15 mouse cellular contexts compared by ENCODE assay signal in genomic region chr1:127668161-127668560, GRCm38 (mm10). TPM values are rescaled to one million over a fixed set of nuclear protein-coding genes. Genes with fewer than 3 reads are reported as not detected.
DNase-seq lines count a peak whose midpoint lies in the region; ATAC-seq and TF ChIP-seq lines count a peak whose summit lies in the region.
"Had no signal": no experiment of that assay in that cellular context is flagged by ENCODE, and none has a peak within 500 bp of the region (broad histone marks: within the 10 kb centered on the region; RNA-seq: fewer than 3 reads in every experiment).

No protein-coding gene starts in this region.

- peak overlapping the region; percentile 57 for H3K27ac ChIP-seq in forebrain, embryonic 13.5 days
- H3K27ac ChIP-seq in forebrain, embryonic 12.5 days, result no peak overlapping the region
- no peak overlapping the region for H3K27ac ChIP-seq in liver, adult 2 months (replicated peaks; ENCODE audit: insufficient read depth, low read depth, low read length)
- H3K27ac ChIP-seq in liver, embryonic 12.5 days, result no peak overlapping the region
- peak overlapping the region; percentile 42; the same call in 1 of the 2 replicates for H3K27ac ChIP-seq in forebrain, embryonic 16.5 days (ENCODE audit: low read length)
- peak overlapping the region; percentile 58 for H3K27ac ChIP-seq in midbrain, embryonic 16.5 days (ENCODE audit: low read length)
- H3K27ac ChIP-seq: heart, embryonic 10.5 days; macrophage had no signal

- no peak for TF ChIP-seq POLR2A in liver, adult 2 months (IDR thresholded peaks at IDR 0.05; ENCODE audit: extremely low read depth, insufficient read depth, low read length)

- H3K4me2 ChIP-seq in forebrain, embryonic 13.5 days, result no peak overlapping the region
- H3K4me2 ChIP-seq in forebrain, embryonic 12.5 days, result no peak overlapping the region
- H3K4me2 ChIP-seq in liver, embryonic 12.5 days, result no peak overlapping the region
- H3K4me2 ChIP-seq in forebrain, embryonic 16.5 days (ENCODE audit: low read length), result no peak overlapping the region
- no peak overlapping the region for H3K4me2 ChIP-seq in midbrain, embryonic 16.5 days (ENCODE audit: low read length)
- H3K4me2 ChIP-seq: lung, embryonic 14.5 days had no signal

- DNase-seq in liver, adult 2 months (ENCODE audit: extremely low read depth, low read depth, low spot score), result peak; percentile 7
- DNase-seq in kidney, adult 8-10 months, result no peak
- no peak for DNase-seq in urinary bladder, postnatal 4 days (ENCODE audit: low spot score in 2 of 2)
- DNase-seq: gastrocnemius, postnatal 25 days; heart, postnatal 10 days; liver; lung, embryonic 14.5 days had no signal

- H3K4me1 ChIP-seq in forebrain, embryonic 13.5 days, result peaks cover 20% of the 10 kb centered on the region
- H3K4me1 ChIP-seq in forebrain, embryonic 12.5 days, result peaks cover 11% of the 10 kb centered on the region; the same call in 1 of the 2 replicates
- H3K4me1 ChIP-seq in liver, adult 2 months (ENCODE audit: control insufficient read depth, insufficient read depth, low read length), result no peaks in the 10 kb centered on the region; the same call in 1 of the 2 replicates
- H3K4me1 ChIP-seq in liver, embryonic 12.5 days, result no peaks in the 10 kb centered on the region
- H3K4me1 ChIP-seq in forebrain, embryonic 16.5 days (replicated peaks; ENCODE audit: control insufficient read depth, insufficient read depth, low read length), result peaks cover 3% of the 10 kb centered on the region; the same call in 1 of the 2 replicates
- peaks cover 8% of the 10 kb centered on the region for H3K4me1 ChIP-seq in midbrain, embryonic 16.5 days (ENCODE audit: control insufficient read depth, insufficient read depth, low read length)

- H3K27me3 ChIP-seq in forebrain, embryonic 13.5 days, result 0 out of 2 replicates have a peak, but pooled peaks cover 2% of the 10 kb centered on the region
- no peaks in the 10 kb centered on the region for H3K27me3 ChIP-seq in forebrain, embryonic 12.5 days
- no peaks in the 10 kb centered on the region for H3K27me3 ChIP-seq in liver, adult 2 months (ENCODE audit: control insufficient read depth, insufficient read depth, low read length)
- no peaks in the 10 kb centered on the region for H3K27me3 ChIP-seq in liver, embryonic 12.5 days (replicated peaks)
- no peaks in the 10 kb centered on the region for H3K27me3 ChIP-seq in forebrain, embryonic 16.5 days (replicated peaks; ENCODE audit: control insufficient read depth, insufficient read depth, low read length)
- H3K27me3 ChIP-seq in midbrain, embryonic 16.5 days (ENCODE audit: control insufficient read depth, insufficient read depth, low read depth, low read length), result no peaks in the 10 kb centered on the region
- H3K27me3 ChIP-seq: CH12.LX had no signal

- H3K9ac ChIP-seq in forebrain, embryonic 13.5 days, result no peak overlapping the region
- no peak overlapping the region for H3K9ac ChIP-seq in forebrain, embryonic 12.5 days
- no peak overlapping the region for H3K9ac ChIP-seq in liver, adult 2 months (ENCODE audit: low read depth, low read length)
- no peak overlapping the region for H3K9ac ChIP-seq in liver, embryonic 12.5 days
- no peak overlapping the region for H3K9ac ChIP-seq in forebrain, embryonic 16.5 days (replicated peaks; ENCODE audit: low read depth, low read length)
- no peak overlapping the region for H3K9ac ChIP-seq in midbrain, embryonic 16.5 days (ENCODE audit: low read depth, low read length)
- H3K9ac ChIP-seq: lung, embryonic 14.5 days had no signal

- H3K79me2 ChIP-seq in liver, adult 2 months (ENCODE audit: control insufficient read depth, insufficient read depth, low read length), result no peaks in the 10 kb centered on the region

- TF ChIP-seq CTCF in liver, adult 2 months (IDR thresholded peaks at IDR 0.05; ENCODE audit: low read depth, low read length), result no peak

- no peak for ATAC-seq in forebrain, embryonic 13.5 days
- ATAC-seq in forebrain, embryonic 12.5 days (ENCODE audit: low FRiP score), result no peak
- ATAC-seq in liver, embryonic 12.5 days, result no peak
- ATAC-seq in forebrain, embryonic 16.5 days, result peak; percentile 47; the same call in 1 of the 2 replicates
- ATAC-seq in midbrain, embryonic 16.5 days, result 0 out of 2 replicates have a peak, but pooled peaks have one; percentile 41

- H3K36me3 ChIP-seq in forebrain, embryonic 13.5 days (ENCODE audit: poor library complexity, severe bottlenecking), result no peaks in the 10 kb centered on the region
- no peaks in the 10 kb centered on the region for H3K36me3 ChIP-seq in forebrain, embryonic 12.5 days (replicated peaks)
- H3K36me3 ChIP-seq in liver, adult 2 months (ENCODE audit: control insufficient read depth, insufficient read depth, low read length), result no peaks in the 10 kb centered on the region
- no peaks in the 10 kb centered on the region for H3K36me3 ChIP-seq in liver, embryonic 12.5 days
- no peaks in the 10 kb centered on the region for H3K36me3 ChIP-seq in forebrain, embryonic 16.5 days (ENCODE audit: control insufficient read depth, insufficient read depth)
- H3K36me3 ChIP-seq in midbrain, embryonic 16.5 days (ENCODE audit: control insufficient read depth, insufficient read depth, low read length), result no peaks in the 10 kb centered on the region

- peaks cover 5% of the 10 kb centered on the region; the same call in 1 of the 2 replicates for H3K9me3 ChIP-seq in forebrain, embryonic 13.5 days (replicated peaks)
- 0 out of 2 replicates have a peak, but pooled peaks cover 7% of the 10 kb centered on the region for H3K9me3 ChIP-seq in forebrain, embryonic 12.5 days
- no peaks in the 10 kb centered on the region for H3K9me3 ChIP-seq in liver, embryonic 12.5 days (replicated peaks)
- peaks cover 6% of the 10 kb centered on the region; the same call in 1 of the 2 replicates for H3K9me3 ChIP-seq in forebrain, embryonic 16.5 days (ENCODE audit: control insufficient read depth, low read length)
- no peaks in the 10 kb centered on the region for H3K9me3 ChIP-seq in midbrain, embryonic 16.5 days (replicated peaks; ENCODE audit: control insufficient read depth, low read length, poor library complexity, severe bottlenecking)
- H3K9me3 ChIP-seq: heart, embryonic 10.5 days had no signal

- WGBS in forebrain, embryonic 13.5 days, result 67% methylated on average over 3 of the region's 3 CpGs
- 88% methylated on average over 3 of the region's 3 CpGs for WGBS in forebrain, embryonic 12.5 days
- WGBS in liver, adult 2 months, result 50% methylated on average over 3 of the region's 3 CpGs
- 68% methylated on average over 3 of the region's 3 CpGs for WGBS in liver, embryonic 12.5 days (ENCODE audit: insufficient replicate concordance)
- WGBS in forebrain, embryonic 16.5 days, result 31% methylated on average over 3 of the region's 3 CpGs
- WGBS in midbrain, embryonic 16.5 days, result 52% methylated on average over 3 of the region's 3 CpGs

- H3K4me3 ChIP-seq in forebrain, embryonic 13.5 days, result no peak overlapping the region
- H3K4me3 ChIP-seq in forebrain, embryonic 12.5 days (replicated peaks), result no peak overlapping the region
- no peak overlapping the region for H3K4me3 ChIP-seq in liver, adult 2 months (ENCODE audit: insufficient read depth, low read depth, low read length)
- no peak overlapping the region for H3K4me3 ChIP-seq in liver, embryonic 12.5 days
- H3K4me3 ChIP-seq in forebrain, embryonic 16.5 days (replicated peaks; ENCODE audit: low read length), result no peak overlapping the region
- no peak overlapping the region for H3K4me3 ChIP-seq in midbrain, embryonic 16.5 days (ENCODE audit: low read depth, low read length)
- H3K4me3 ChIP-seq: heart, embryonic 10.5 days had no signal

RNA-seq across cellular contexts. Expression of gene Tmem163, which starts 11.2 kb away (rescaled TPM):
- 16.0 and 25.7 TPM in 2 replicates for polyA plus RNA-seq in forebrain, embryonic 13.5 days (2015; fragmentation: Nextera tagmentation; extraction: Ambion mirVana)
- 29.9 and 31.0 TPM in 2 replicates for polyA plus RNA-seq in forebrain, embryonic 12.5 days (2016; fragmentation: Nextera tagmentation; extraction: Ambion mirVana)
- 0.09 and 0.20 TPM in 2 replicates for total RNA-seq in liver, adult 2 months (2014; rRNA removed)
- 0.17 and 0.35 TPM in 2 replicates for polyA plus RNA-seq in liver, adult 2 months (2012; rRNA removed)
- polyA plus RNA-seq in liver, embryonic 12.5 days (2016; fragmentation: Nextera tagmentation; extraction: Ambion mirVana), result 0.79 and 1.3 TPM in 2 replicates
- polyA plus RNA-seq in forebrain, embryonic 16.5 days (2015; fragmentation: Nextera tagmentation; extraction: Ambion mirVana), result 14.4 and 23.1 TPM in 2 replicates
- polyA plus RNA-seq in midbrain, embryonic 16.5 days (2015; fragmentation: Nextera tagmentation; extraction: Ambion mirVana), result 68.7 and 68.8 TPM in 2 replicates
- total RNA-seq: gastrocnemius, postnatal 25 days had no signal
- polyA plus RNA-seq: macrophage had no signal

Comparison
In these comparisons a context has a peak if more than half of its experiments do, and no peak if none do; other contexts are left out.
1. ATAC-seq: peak in forebrain, embryonic 16.5 days (single experiment) and midbrain, embryonic 16.5 days (single experiment); none in forebrain, embryonic 13.5 days (single experiment), forebrain, embryonic 12.5 days (single experiment) and liver, embryonic 12.5 days (single experiment).
2. H3K27ac ChIP-seq: peak in forebrain, embryonic 13.5 days (single experiment), forebrain, embryonic 16.5 days (single experiment) and midbrain, embryonic 16.5 days (single experiment); none in forebrain, embryonic 12.5 days (single experiment), liver, adult 2 months (single experiment) and liver, embryonic 12.5 days (single experiment).